Mouse (Mus musculus) neural tube, embryonic 14.5 days (tissue): ENCODE measurements at regions not wholly inside any gene's neighbourhood (a gene's known extent, or its start where the extent isn't known, plus 50 kb on each side); places are given as distances from the start of the nearest gene placed in this dataset.
"Not testable (repeated sequence)": the region's sequence is repeated elsewhere in the genome, so short reads cannot be mapped to it uniquely, and the experiment has no call there.

ENCODE experiments used
- ATAC-seq: fragments of 200-750 bp; cut with Nextera tagmentation; 2 replicates; pipeline ENCODE4 v1.8.0; 2017; ENCODE audit warnings: low read depth, mild to moderate bottlenecking, moderate TSS enrichment, moderate library complexity
- H3K27ac ChIP-seq: fragments of 300-500 bp; sonication (generic); 2 replicates; pipeline ENCODE4 v1.5.1; 2014; ENCODE audit warnings: low read depth, mild to moderate bottlenecking, control low read depth, low read length, moderate library complexity, mixed read lengths
- H3K27me3 ChIP-seq: fragments of 300-500 bp; sonication (generic); 2 replicates; pipeline ENCODE4 v1.6.1; 2014; ENCODE audit warnings: low read length; ENCODE audit not compliant: control insufficient read depth, insufficient read depth
- H3K36me3 ChIP-seq: fragments of 300-500 bp; sonication (generic); 2 replicates; pipeline ENCODE4 v1.6.1; 2014; ENCODE audit warnings: low read length, mixed read lengths; ENCODE audit not compliant: control insufficient read depth, insufficient read depth
- H3K4me1 ChIP-seq: fragments of 300-500 bp; sonication (generic); 2 replicates; pipeline ENCODE4 v1.6.1; 2014; ENCODE audit warnings: low read length; ENCODE audit not compliant: control insufficient read depth, insufficient read depth
- H3K4me2 ChIP-seq: fragments of 300-500 bp; sonication (generic); 2 replicates; pipeline ENCODE4 v1.6.1; 2014; ENCODE audit warnings: mild to moderate bottlenecking, low read depth, low read length, control low read depth
- H3K4me3 ChIP-seq: fragments of 300-500 bp; sonication (generic); 2 replicates; pipeline ENCODE4 v1.5.1; 2014; ENCODE audit warnings: low read depth, low read length, control low read depth, mixed read lengths
- H3K9ac ChIP-seq: fragments of 300-500 bp; sonication (generic); replicated peaks from 2 replicates; pipeline ENCODE4 v1.6.1; 2014; ENCODE audit warnings: low read depth, mild to moderate bottlenecking, control low read depth, low read length, mixed read lengths
- H3K9me3 ChIP-seq: fragments of 300-500 bp; sonication (generic); 2 replicates; pipeline ENCODE4 v1.6.1; 2016; ENCODE audit warnings: low read length; ENCODE audit not compliant: control insufficient read depth
- WGBS: fragments of 180-500 bp; shearing (Covaris S2); extraction: QIAGEN DNeasy Blood & Tissue Kit; methylation state at CpG from one replicate; pipeline ENCODE4 v1.1.7; 2014; 5-methylcytosine and 5-hydroxymethylcytosine counted together

DNA sequence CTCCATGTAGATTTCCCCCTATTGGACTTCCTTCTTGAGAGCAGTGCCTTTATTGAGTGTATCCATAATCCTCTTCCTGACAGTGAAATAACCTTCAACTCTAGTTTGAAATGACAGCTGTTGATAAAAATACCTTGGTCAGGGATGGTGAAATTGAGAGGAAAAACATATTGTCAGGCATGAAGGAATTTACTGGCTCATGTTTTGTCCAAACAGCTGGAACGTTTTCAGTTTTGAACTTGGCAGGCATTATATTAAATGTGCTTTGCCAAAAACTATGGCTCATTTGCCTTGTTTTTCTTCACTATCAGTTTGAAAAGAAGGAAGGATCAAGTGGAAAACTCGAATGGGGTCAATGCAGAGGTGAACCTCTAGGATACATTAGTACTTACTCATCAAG, 457.7 kb upstream of the Ccdc54 start:
- H3K9me3 ChIP-seq, result no peaks in the 10 kb centered on the region
- 74% methylated on average over 2 of the region's 2 CpGs for WGBS

GRCm38 (mm10) chr16:51048169-51048568, 457.2 kb upstream of the Ccdc54 start:
- H3K27ac ChIP-seq, result no peak overlapping the region
- 71% methylated on average over 4 of the region's 4 CpGs for WGBS

More for the DNA sequence above, 457.7 kb upstream of the Ccdc54 start:
- H3K27me3 ChIP-seq, result no peaks in the 10 kb centered on the region
- H3K36me3 ChIP-seq, result no peaks in the 10 kb centered on the region
- H3K9ac ChIP-seq, result no peak overlapping the region
- no peaks in the 10 kb centered on the region for H3K4me1 ChIP-seq
- H3K4me2 ChIP-seq, result no peak overlapping the region
- ATAC-seq, result no peak
- no peak overlapping the region for H3K27ac ChIP-seq
- no peak overlapping the region for H3K4me3 ChIP-seq

DNA sequence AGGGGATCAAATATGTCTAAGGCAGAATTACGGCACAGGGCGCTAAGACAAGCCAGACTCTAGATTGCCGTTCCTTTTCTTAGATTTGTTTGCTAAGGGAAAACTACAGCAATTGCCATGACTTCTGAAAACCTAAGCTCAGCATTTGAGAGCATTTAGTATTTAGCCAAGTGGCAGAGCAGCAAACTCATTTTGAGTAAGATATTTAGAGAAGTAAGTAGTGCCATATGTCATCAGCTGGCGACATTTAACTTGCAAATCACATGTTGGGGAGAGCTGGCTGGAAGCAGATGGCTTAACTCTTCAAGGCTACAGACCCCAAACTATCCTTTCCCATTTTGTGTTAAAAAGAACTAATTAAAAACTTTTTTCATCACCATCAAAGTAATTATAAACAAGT, 450.4 kb upstream of the Ccdc54 start:
- no peaks in the 10 kb centered on the region for H3K9me3 ChIP-seq
- H3K27ac ChIP-seq, result no peak overlapping the region
- ATAC-seq, result no peak
- H3K9ac ChIP-seq, result no peak overlapping the region
- WGBS, result 87% methylated on average over 4 of the region's 4 CpGs
- H3K4me3 ChIP-seq, result no peak overlapping the region
- H3K36me3 ChIP-seq, result no peaks in the 10 kb centered on the region
- no peaks in the 10 kb centered on the region for H3K27me3 ChIP-seq
- no peak overlapping the region for H3K4me2 ChIP-seq
- H3K4me1 ChIP-seq, result no peaks in the 10 kb centered on the region

More at GRCm38 (mm10) chr16:51048169-51048568, 457.2 kb upstream of the Ccdc54 start:
- ATAC-seq, result no peak
- Histone ChIP-seq H3K9ac (no peak overlapping the region), H3K27me3 (no peaks in the 10 kb centered on the region), H3K4me1 (no peaks in the 10 kb centered on the region), H3K9me3 (no peaks in the 10 kb centered on the region), H3K4me3 (no peak overlapping the region), H3K4me2 (no peak overlapping the region), H3K36me3 (no peaks in the 10 kb centered on the region)

- H3K4me1 ChIP-seq, result no peaks in the 10 kb centered on the region
- H3K4me2 ChIP-seq, result no peak overlapping the region
- H3K4me3 ChIP-seq, result no peak overlapping the region
- H3K27me3 ChIP-seq, result no peaks in the 10 kb centered on the region
- no peaks in the 10 kb centered on the region for H3K36me3 ChIP-seq
- H3K9ac ChIP-seq, result no peak overlapping the region
- no peak overlapping the region for H3K27ac ChIP-seq
- no peaks in the 10 kb centered on the region for H3K9me3 ChIP-seq
- ATAC-seq, result no peak
Measured at GRCm38 (mm10) chr16:51002876-51003275, 411.9 kb upstream of the Ccdc54 start.

- H3K27me3 ChIP-seq, result no peaks in the 10 kb centered on the region
- no peak overlapping the region for H3K27ac ChIP-seq
- no peaks in the 10 kb centered on the region for H3K36me3 ChIP-seq
- no peak for ATAC-seq
- H3K4me2 ChIP-seq, result no peak overlapping the region
- no peak overlapping the region for H3K4me3 ChIP-seq
- no peak overlapping the region for H3K9ac ChIP-seq
- 87% methylated on average over 2 of the region's 2 CpGs for WGBS
- H3K9me3 ChIP-seq, result no peaks in the 10 kb centered on the region
- H3K4me1 ChIP-seq, result no peaks in the 10 kb centered on the region
Measured at GRCm38 (mm10) chr16:50964395-50964794, 373.4 kb upstream of the Ccdc54 start.

- Histone ChIP-seq H3K9ac (no peak overlapping the region), H3K4me3 (no peak overlapping the region), H3K4me2 (no peak overlapping the region), H3K4me1 (no peaks in the 10 kb centered on the region), H3K36me3 (no peaks in the 10 kb centered on the region), H3K27me3 (no peaks in the 10 kb centered on the region), H3K27ac (no peak overlapping the region), H3K9me3 (no peaks in the 10 kb centered on the region)
- no peak for ATAC-seq
- 86% methylated on average over 4 of the region's 4 CpGs for WGBS
Measured at GRCm38 (mm10) chr16:50944091-50944490, 353.1 kb upstream of the Ccdc54 start.

- not testable (repeated sequence) for ATAC-seq, H3K27me3 ChIP-seq, H3K9ac ChIP-seq, H3K4me3 ChIP-seq, H3K4me1 ChIP-seq, H3K27ac ChIP-seq, H3K36me3 ChIP-seq, H3K4me2 ChIP-seq, H3K9me3 ChIP-seq
- 94% methylated on average over 6 of the region's 6 CpGs for WGBS
Measured at GRCm38 (mm10) chr16:50943581-50943980, 352.6 kb upstream of the Ccdc54 start.

DNA sequence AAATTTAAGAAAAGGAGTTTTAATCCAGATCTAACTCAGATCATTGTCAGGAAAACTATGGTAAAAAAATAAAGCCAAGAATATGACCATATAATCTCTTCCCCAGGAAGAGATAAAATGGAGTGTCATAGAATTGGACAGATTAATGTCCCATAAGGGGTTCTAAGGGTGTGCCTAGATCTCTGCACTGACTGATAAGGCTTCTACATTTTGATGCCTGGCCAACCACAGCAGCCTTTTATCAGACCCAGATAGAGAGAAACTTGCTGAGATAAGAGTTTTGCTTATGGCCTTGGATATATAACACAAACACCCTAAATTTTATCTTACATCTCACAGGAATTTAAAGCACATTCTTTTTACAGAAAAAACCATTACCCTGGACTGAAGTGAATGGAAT, 351.3 kb upstream of the Ccdc54 start:
- Histone ChIP-seq H3K27ac (no peak overlapping the region), H3K27me3 (no peaks in the 10 kb centered on the region), H3K4me2 (no peak overlapping the region), H3K9ac (no peak overlapping the region), H3K4me3 (no peak overlapping the region), H3K4me1 (no peaks in the 10 kb centered on the region), H3K36me3 (no peaks in the 10 kb centered on the region), H3K9me3 (no peaks in the 10 kb centered on the region)
- ATAC-seq, result no peak

- 36% methylated on average over 6 of the region's 6 CpGs for WGBS
- no peak for ATAC-seq
- no peak overlapping the region for H3K4me2 ChIP-seq
- no peak overlapping the region for H3K9ac ChIP-seq
- H3K27me3 ChIP-seq, result no peaks in the 10 kb centered on the region
- no peaks in the 10 kb centered on the region for H3K4me1 ChIP-seq
- no peaks in the 10 kb centered on the region for H3K9me3 ChIP-seq
- H3K4me3 ChIP-seq, result no peak overlapping the region
- no peaks in the 10 kb centered on the region for H3K36me3 ChIP-seq
- no peak overlapping the region for H3K27ac ChIP-seq
Measured at GRCm38 (mm10) chr16:50939316-50939715, 348.4 kb upstream of the Ccdc54 start.

DNA sequence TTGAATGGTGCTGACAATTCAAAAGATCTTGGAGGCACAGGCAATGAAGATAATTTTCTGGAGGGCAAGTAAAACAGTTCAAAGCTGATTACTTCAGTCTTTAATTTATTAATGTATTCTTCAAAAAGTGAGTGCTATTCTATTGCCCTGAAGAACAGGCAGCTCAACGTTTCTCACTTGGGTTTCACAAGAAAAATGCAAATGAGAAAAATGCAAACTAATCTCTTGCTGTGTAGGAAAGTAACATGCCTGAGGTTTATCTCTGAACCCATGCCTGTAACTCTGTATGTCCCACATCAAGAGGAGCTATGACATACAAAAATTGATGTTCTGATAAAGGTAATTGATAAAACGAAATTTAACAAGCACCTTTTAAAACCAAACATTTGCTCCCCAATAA, 316.8 kb upstream of the Ccdc54 start:
- Histone ChIP-seq H3K36me3 (no peaks in the 10 kb centered on the region), H3K27me3 (no peaks in the 10 kb centered on the region), H3K9me3 (no peaks in the 10 kb centered on the region), H3K27ac (no peak overlapping the region), H3K9ac (no peak overlapping the region), H3K4me1 (no peaks in the 10 kb centered on the region), H3K4me2 (no peak overlapping the region), H3K4me3 (no peak overlapping the region)
- no peak for ATAC-seq
- WGBS, result 46% methylated on average over 2 of the region's 2 CpGs
